Mouse (Mus musculus): ENCODE results near the gene Nsg1. TPM values are rescaled to one million over a fixed set of nuclear protein-coding genes. Genes with fewer than 3 reads are reported as not detected.

The Nsg1 gene
- polyA plus RNA-seq, 1 experiment from 2014 or later = 33.6 TPM

Other genes starting within 250 kb of the Nsg1 start
- 53.9 and 59.6 TPM in 2 replicates for gene Stx18, start 121.2 kb downstream of the Nsg1 start, polyA plus RNA-seq (2014; fragmentation: Nextera tagmentation; extraction: Ambion mirVana)
- gene Zbtb49, start 60.5 kb upstream of the Nsg1 start, polyA plus RNA-seq (2014; fragmentation: Nextera tagmentation; extraction: Ambion mirVana) = 15.3 and 19.1 TPM in 2 replicates
- 146 and 152 TPM in 2 replicates for gene Lyar, start 60.6 kb upstream of the Nsg1 start, polyA plus RNA-seq (2014; fragmentation: Nextera tagmentation; extraction: Ambion mirVana)
- gene Tmem128, start 100.3 kb upstream of the Nsg1 start, polyA plus RNA-seq (2014; fragmentation: Nextera tagmentation; extraction: Ambion mirVana) = 74.2 and 79.9 TPM in 2 replicates
- 0.28 and 0.40 TPM in 2 replicates for gene Otop1, start 116.1 kb upstream of the Nsg1 start, polyA plus RNA-seq (2014; fragmentation: Nextera tagmentation; extraction: Ambion mirVana)
- gene Drd5, start 159.5 kb upstream of the Nsg1 start, polyA plus RNA-seq (2014; fragmentation: Nextera tagmentation; extraction: Ambion mirVana) = not detected in 2 replicates

All from limb, embryonic 11.5 days (tissue).